Mouse (Mus musculus) testis, adult 2 months (tissue): Measurements from ENCODE around the gene Nr1h2. TPM values are rescaled to one million over a fixed set of nuclear protein-coding genes. Genes with fewer than 3 reads are reported as not detected.

Experiments used
- H3K27ac ChIP-seq: fragments of 200-500 bp; 2 replicates; pipeline ENCODE4 v1.5.1; 2012; ENCODE audit warnings: low read depth, low read length; ENCODE audit not compliant: control insufficient read depth, insufficient read depth
- H3K27me3 ChIP-seq: fragments of 200-500 bp; 2 replicates; pipeline ENCODE4 v1.6.1; 2012; ENCODE audit warnings: mild to moderate bottlenecking, low read length, moderate library complexity; ENCODE audit not compliant: control insufficient read depth, insufficient read depth
- H3K36me3 ChIP-seq: fragments of 200-500 bp; 2 replicates; pipeline ENCODE4 v1.6.1; 2012; ENCODE audit warnings: mild to moderate bottlenecking, low read length; ENCODE audit not compliant: control insufficient read depth, insufficient read depth
- H3K4me1 ChIP-seq: fragments of 200-500 bp; 2 replicates; pipeline ENCODE4 v1.6.1; 2012; ENCODE audit warnings: low read length; ENCODE audit not compliant: control insufficient read depth, insufficient read depth
- H3K4me3 ChIP-seq: fragments of 200-500 bp; 2 replicates; pipeline ENCODE4 v1.5.1; 2012; ENCODE audit warnings: low read depth, mild to moderate bottlenecking, low read length, moderate library complexity, mixed read lengths; ENCODE audit not compliant: control insufficient read depth
- CTCF ChIP-seq: fragments of 200-500 bp; IDR thresholded peaks from 2 replicates; pipeline ENCODE4 v1.5.1; 2012; ENCODE audit warnings: low read depth, mild to moderate bottlenecking, inconsistent platforms, low read length, moderate library complexity; ENCODE audit not compliant: control insufficient read depth, insufficient read depth, insufficient replicate concordance
- POLR2A ChIP-seq: fragments of 200-500 bp; IDR thresholded peaks from 2 replicates; pipeline ENCODE4 v1.6.1; 2012; ENCODE audit warnings: low read depth, mild to moderate bottlenecking, inconsistent platforms, low read length, moderate library complexity; ENCODE audit not compliant: control insufficient read depth
- polyA plus RNA-seq: library from polyadenylated mRNA; depleted of rRNA; stranded (reverse); fragments of >200 nt; gene quantifications from 2 replicates; pipeline ENCODE4 v1.2.3, GENCODE M21; 2012

The Nr1h2 gene
- polyA plus RNA-seq, 1 experiment: 72.1 TPM

GRCm38 (mm10) chr7:44584921-44585320 lies 31.2 kb upstream of the Nr1h2 start:
- peaks cover 45% of the 10 kb centered on the region for H3K4me1 ChIP-seq
- H3K27me3 ChIP-seq: peaks cover 9% of the 10 kb centered on the region; the same call in 1 of the 2 replicates
- TF ChIP-seq CTCF (no peak), POLR2A (no peak)
- no peak overlapping the region for H3K27ac ChIP-seq
- peak overlapping the region; percentile 56 for H3K4me3 ChIP-seq
- H3K36me3 ChIP-seq: no peaks in the 10 kb centered on the region; the same call in 1 of the 2 replicates

GRCm38 (mm10) chr7:44584265-44584804 lies 30.6 kb upstream of the Nr1h2 start:
- no peak overlapping the region for H3K27ac ChIP-seq
- H3K4me3 ChIP-seq: peak overlapping the region; percentile 63
- peaks cover 39% of the 10 kb centered on the region for H3K4me1 ChIP-seq
- no peak for TF ChIP-seq POLR2A
- TF ChIP-seq CTCF: no peak
- H3K27me3 ChIP-seq: peaks cover 9% of the 10 kb centered on the region; the same call in 1 of the 2 replicates
- no peaks in the 10 kb centered on the region; the same call in 1 of the 2 replicates for H3K36me3 ChIP-seq

- Histone ChIP-seq H3K4me1 (peaks cover 29% of the 10 kb centered on the region), H3K27ac (no peak overlapping the region), H3K27me3 (peaks cover 2% of the 10 kb centered on the region; the same call in 1 of the 2 replicates), H3K36me3 (no peaks in the 10 kb centered on the region; the same call in 1 of the 2 replicates), H3K4me3 (no peak overlapping the region)
- no peak for TF ChIP-seq CTCF
- TF ChIP-seq POLR2A: no peak
These were observed 29.4 kb upstream of the Nr1h2 start for GRCm38 (mm10) chr7:44583146-44583545.

GRCm38 (mm10) chr7:44582709-44583108 lies 29.0 kb upstream of the Nr1h2 start:
- Histone ChIP-seq H3K4me1 (peaks cover 28% of the 10 kb centered on the region), H3K4me3 (no peak overlapping the region), H3K27ac (no peak overlapping the region), H3K27me3 (0 out of 2 replicates have a peak, but pooled peaks cover 2% of the 10 kb centered on the region), H3K36me3 (no peaks in the 10 kb centered on the region; the same call in 1 of the 2 replicates)
- TF ChIP-seq POLR2A (no peak), CTCF (no peak)

- H3K27me3 ChIP-seq: no peaks in the 10 kb centered on the region
- H3K27ac ChIP-seq: no peak overlapping the region
- H3K4me1 ChIP-seq: peaks cover 20% of the 10 kb centered on the region
- H3K36me3 ChIP-seq: no peaks in the 10 kb centered on the region; the same call in 1 of the 2 replicates
- no peak overlapping the region for H3K4me3 ChIP-seq
- TF ChIP-seq CTCF (no peak), POLR2A (no peak)
These were observed 27.9 kb upstream of the Nr1h2 start for GRCm38 (mm10) chr7:44581637-44582036.

GRCm38 (mm10) chr7:44576333-44576844 lies 22.6 kb upstream of the Nr1h2 start:
- no peaks in the 10 kb centered on the region for H3K27me3 ChIP-seq
- peaks cover 5% of the 10 kb centered on the region for H3K4me1 ChIP-seq
- H3K36me3 ChIP-seq: no peaks in the 10 kb centered on the region; the same call in 1 of the 2 replicates
- no peak overlapping the region for H3K4me3 ChIP-seq
- no peak for TF ChIP-seq CTCF
- TF ChIP-seq POLR2A: no peak
- H3K27ac ChIP-seq: no peak overlapping the region

- Histone ChIP-seq H3K36me3 (no peaks in the 10 kb centered on the region), H3K4me1 (no peaks in the 10 kb centered on the region), H3K27me3 (no peaks in the 10 kb centered on the region), H3K4me3 (no peak overlapping the region), H3K27ac (no peak overlapping the region)
- TF ChIP-seq CTCF (no peak), POLR2A (no peak)
These were observed 19.3 kb upstream of the Nr1h2 start for GRCm38 (mm10) chr7:44572956-44573484.
